Mouse (Mus musculus): ENCODE measurements at regions not wholly inside any gene's neighbourhood (a gene's known extent, or its start where the extent isn't known, plus 50 kb on each side); places are given as distances from the start of the nearest gene placed in this dataset.
A peak's percentile ranks its signal among the peaks of the same experiment; 100 is the strongest.

DNA sequence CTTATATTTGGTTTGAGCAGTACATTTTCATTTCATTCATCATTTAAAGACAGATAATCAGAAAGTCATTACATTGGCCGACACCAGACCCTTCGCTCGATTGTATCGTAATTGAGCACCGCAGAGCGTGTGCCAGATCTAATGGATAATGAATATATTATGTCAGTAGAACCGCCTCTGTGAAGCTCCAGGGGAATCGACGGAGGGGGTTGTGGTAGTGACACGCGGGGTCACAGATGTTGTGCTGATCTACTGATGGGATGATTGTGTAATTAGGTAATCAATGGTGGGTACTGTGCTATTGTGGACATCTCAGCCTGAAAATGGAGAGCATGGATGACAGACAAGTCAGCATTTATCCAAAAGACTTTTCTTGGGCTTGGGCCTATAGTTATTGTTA is 414.3 kb upstream of the Tenm2 start:
- DNase-seq (ENCODE audit: low spot score) = no peak

DNA sequence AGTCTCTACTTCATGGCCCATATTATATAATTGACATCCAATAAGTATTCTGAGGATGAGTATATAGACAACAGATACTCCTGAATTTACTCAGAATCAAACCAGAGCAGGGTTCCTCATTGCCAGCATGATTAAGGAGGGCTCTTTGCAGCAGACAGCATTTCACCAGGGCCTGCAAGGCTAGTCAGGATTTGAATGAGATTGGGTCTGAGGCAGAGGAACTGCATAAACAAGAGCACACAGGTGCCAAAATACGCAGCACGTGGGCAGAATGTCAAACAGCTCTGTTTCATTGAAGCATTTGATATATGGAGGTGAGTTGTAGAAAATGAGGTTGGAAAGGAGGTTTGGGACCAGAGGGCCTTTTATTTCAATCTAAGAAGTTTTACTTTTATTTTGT is 387.5 kb upstream of the Tenm2 start:
- DNase-seq (ENCODE audit: low spot score) = no peak

DNA sequence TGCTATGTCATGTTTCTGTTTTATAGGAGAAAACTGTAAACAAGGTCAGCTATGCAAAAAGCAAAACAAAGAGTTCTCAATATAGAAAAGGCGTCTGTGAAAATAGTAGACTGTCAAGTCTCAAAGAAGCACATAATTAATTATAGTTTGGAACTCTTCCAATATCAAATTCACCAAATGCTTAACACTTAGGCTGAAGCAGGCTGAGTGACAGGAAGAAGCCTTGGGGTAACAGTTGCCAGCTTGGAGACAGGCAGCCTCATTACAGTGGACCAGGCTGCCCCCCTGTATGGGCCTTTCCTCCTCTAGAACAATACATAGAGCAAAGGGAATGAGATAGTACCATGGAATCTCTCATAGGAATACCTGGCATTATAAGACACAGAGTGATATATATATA is 364.8 kb upstream of the Tenm2 start:
- no peak for DNase-seq (ENCODE audit: low spot score)

DNA sequence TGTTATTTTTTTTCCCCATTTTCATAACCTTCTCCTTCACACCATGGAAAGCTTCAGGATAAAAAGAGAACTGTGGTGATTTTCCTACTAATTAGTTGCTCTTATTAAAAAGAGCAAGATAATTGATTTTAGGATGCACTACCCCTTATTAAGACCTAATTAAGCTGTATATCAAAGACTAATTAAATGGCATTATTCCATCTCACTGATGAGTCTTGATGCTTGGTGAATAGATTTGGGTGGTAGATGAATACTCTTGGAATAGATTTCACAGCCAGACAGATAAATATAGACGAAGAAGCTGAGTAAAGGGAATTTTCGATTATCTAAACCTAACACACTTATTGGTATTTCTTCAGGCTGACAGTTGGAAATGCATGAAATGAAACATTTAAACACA is 346.5 kb upstream of the Tenm2 start:
- no peak for DNase-seq (ENCODE audit: low spot score)

DNA sequence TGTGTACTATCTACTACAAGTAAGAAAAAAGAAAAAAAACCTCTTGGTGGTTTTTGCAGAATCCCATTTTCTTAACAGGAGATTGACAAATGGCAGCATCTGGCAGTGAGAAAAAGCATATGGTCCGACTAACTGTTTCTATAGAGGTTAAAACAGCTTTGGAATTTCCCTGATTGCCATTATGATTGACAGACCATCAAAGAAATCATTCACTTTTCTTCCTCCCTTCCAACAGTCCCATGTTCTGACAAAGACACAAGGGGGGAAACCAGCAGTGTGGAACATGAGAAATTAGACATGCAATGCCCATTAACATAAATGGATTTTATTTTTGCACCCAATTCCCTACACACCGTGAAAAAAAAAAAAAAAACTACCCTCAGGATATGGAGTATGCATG is 297.9 kb upstream of the Tenm2 start:
- DNase-seq (ENCODE audit: low spot score) = no peak

DNA sequence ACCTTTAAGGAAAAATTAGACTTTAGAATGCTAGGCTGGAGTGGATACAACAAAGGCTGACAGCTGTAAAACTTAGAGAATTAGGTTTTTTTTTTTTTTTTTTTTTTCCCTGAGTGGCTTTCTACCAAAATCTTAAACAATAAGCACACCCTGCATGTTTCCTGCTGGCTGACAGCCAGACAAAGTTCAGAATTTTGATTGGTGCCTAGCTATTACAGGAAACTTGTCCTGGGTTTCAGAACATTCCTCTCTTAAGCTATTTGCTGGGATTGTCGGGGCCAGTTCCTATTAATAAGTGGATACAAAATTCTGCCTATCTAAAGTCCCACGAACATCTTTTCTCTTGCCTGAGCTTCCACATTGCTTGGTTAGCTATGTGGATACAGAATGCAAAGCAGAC is 296.7 kb upstream of the Tenm2 start:
- peak; percentile 10 for DNase-seq (ENCODE audit: low spot score)

DNA sequence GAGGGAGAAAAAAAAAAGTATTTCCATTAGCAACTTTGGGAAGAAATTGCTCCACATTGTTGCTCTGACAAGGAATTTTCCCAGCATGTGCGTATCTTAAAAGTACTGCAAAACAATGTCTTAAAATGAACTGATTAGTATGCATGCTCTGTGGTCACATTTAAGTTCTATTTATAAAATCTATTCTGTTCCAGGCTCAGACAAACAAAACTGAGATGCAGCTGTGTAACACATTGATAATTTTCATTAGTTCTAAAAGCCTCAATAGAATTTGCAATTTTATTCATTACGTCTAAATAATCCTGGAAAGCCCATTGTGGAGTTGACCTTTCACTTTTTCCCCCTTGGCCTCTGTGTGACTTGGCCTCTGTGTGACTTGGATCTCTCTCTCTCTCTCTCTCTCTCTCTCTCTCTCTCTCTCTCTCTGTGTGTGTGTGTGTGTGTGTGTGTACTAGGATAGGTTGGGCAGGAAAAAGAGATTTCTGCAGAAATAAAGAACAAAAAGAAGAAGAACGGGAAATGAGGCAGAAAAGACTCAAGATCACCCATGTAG is 262.8 kb upstream of the Tenm2 start:
- no peak for DNase-seq (ENCODE audit: low spot score)

DNA sequence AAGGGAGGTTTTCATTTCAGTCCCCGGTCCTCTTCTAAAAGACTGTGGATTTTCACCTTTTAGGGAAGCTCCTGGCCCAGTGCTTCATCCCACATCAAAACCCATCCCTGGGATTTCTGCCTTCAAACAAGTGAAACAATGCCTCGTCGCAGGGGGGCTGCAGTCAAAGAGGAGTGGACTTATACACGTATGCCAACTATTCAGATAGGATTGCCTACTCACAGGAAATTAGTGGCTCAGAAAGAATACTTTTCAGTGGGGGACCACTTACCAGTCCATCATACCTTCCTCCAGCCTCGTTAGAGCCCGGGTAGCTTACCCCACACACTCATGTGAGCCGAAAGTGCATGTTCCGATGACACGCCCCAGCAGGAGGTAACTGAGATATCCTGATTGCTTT is 262.1 kb upstream of the Tenm2 start:
- no peak for DNase-seq (ENCODE audit: low spot score)

DNA sequence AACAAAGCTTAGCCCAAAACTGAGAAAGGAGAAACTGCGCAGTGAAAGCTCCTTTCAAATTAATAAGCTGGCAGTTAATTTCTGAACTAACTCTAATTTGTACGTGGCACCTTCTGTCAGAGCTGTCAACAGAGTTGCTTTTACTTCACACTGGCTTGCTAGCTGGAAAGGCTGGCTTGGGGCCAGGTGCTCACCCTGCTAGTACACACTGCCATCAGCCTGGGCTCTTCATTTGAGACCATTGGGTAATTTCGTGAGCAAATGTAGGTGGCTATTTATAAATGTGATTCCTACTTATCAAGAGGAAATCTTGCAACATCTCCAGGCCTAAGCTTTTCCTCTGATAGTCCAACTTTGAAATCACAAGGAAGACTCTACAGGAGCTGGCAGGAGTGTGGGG is 244.5 kb upstream of the Tenm2 start:
- no peak for DNase-seq (ENCODE audit: low spot score)

DNA sequence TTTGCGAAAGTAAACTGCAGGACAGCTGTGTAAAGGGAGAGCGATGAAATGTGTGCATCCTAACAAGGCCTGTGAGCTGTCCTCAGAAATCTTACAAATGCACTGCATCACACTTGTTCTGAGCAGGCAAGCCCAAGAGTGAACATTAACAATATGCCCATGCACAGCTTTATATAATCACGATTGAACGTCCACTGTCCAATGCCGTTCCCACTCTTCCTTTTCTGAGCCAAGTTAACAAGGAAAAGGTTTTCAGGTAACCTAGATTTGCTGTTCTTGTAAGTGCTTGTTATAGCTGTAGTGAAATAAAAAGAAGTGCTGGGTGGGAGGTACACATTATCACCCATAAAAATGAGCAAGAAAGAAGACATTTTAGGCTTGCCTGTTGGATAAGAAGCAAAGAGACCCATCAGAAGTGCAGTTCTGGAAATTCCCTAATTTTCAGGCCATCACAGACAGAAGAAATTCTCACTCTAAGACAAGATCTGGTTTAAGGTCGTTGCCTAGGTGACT is 243.3 kb upstream of the Tenm2 start:
- no peak for DNase-seq (ENCODE audit: low spot score)

DNA sequence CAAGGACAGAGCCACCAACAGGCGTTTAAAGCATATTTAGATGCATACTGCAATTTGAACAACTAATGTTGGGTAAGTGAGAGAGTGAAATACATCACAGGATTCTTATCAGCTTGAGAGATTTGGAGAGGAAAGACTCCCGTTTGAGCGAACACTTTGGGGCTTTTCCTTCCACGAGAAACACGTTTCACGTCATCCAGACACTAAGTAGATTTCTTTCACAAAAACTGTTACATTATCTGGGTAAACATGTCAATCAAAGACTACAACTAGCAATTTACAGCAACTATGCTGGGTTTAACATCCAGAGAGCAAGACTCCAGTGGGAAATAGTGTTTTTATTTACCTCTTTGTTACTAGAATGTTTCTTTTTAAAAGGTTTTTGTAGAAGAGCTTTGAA is 238.3 kb upstream of the Tenm2 start:
- DNase-seq (ENCODE audit: low spot score) = no peak

DNA sequence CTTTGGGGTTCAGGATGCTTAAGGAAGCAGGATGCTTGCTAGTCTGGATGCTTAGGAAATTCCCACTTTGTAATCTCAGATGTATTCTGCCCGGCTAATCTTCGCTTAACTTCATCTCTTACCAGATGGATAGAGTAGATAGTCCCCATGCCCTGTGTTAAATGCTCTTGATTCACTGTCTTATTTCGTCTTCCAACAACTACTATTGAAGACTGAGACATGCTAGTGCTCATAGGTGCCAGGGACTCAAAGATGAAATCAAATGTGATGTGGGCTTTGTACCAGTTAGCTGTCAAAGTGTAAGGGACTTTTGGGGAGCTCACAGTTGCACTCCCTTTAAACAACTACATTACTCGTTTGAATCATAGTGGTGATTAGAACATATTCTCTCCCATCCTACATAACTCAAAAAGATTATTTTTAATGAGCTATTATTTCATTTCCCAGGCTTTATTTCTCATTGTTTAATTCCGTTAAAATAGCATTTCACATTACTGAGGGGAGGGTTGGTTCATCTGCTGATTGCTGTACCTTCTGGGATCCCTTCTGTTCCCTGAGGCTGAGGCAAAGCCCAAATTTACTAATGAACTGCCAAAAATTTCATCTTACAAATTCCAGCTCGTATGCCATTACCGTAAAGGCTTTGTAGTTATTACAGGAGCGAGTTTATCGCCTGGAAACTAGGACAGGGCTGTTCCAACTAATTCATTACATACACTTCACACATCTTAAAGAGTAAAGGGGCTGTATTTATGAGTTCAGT is 228.1 kb upstream of the Tenm2 start:
- no peak for DNase-seq (ENCODE audit: low spot score)

DNA sequence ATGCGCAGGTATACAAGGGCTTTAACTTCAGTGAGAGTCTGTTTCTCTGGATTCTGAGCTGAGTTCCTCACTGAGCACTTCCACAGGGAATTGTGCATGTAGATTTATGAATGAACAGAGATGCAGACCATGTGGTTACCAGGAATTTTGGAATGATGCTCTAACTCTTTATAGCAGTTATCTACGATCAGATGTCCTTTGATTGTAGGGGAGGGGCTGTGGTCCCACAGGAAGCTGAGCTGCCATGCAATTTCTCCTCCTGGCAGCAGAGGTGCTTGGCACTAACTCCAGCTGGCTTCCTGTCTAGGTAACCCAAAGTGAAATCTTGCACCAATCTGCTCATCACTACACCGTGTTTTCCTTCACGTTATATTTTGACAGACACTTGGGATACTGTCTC is 226.6 kb upstream of the Tenm2 start:
- DNase-seq (ENCODE audit: low spot score) = no peak

DNA sequence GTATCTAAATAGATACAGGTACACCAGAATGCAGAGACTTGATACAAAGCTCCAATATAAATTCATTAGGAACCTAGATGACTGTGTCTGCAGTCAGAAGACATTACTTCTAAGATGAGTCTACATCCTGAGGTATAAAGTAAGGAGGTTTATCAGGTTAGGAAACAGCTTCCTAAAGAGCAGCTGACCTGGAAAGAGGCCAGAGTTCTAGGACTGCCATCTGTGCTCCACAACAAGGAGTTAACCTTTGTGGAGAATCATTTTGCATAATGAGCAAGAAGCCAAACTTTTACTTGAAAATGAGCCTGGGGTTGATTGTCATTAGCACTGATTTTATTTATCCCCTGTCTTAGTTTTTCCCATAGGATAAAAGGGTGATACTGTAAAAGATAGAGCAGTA is 211.6 kb upstream of the Tenm2 start:
- no peak for DNase-seq (ENCODE audit: low spot score)

DNA sequence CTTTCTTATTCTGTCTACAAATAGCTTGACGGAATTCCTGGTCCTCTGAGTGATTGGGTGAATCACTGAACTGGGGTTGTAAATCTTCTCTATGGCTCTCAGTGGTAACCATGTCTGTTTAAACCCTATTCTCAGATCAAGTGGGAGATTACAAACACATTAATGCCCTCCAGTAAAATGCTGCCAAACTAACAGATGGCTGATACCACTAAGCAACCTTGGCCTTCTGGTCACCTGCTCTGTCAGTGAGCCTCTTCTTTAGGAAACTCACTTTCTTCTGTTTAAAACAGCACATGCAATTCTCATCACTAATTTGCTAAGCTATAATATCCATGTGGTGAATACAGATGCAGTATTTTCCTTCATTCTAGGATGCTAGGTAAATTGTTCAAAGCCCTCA is 210.9 kb upstream of the Tenm2 start:
- no peak for DNase-seq (ENCODE audit: low spot score)

DNA sequence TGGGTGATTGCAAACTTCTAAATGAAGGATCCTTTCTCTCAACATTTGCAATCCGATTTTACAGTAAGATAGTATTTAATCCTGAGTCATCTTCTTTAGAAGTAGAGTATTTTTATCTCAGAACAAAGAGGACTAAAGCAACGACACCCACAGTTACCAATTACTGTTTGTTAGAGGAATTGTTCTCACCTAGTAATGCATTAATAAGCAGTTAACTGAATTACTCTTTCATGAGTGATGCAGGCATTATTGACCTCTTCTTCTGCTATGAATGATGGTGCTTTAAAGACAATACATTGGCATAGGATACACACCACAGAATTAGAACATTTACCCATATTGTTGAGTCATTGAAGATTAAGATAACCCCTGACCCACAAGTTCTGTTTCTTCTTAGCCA is 207.0 kb upstream of the Tenm2 start:
- no peak for DNase-seq (ENCODE audit: low spot score)

DNA sequence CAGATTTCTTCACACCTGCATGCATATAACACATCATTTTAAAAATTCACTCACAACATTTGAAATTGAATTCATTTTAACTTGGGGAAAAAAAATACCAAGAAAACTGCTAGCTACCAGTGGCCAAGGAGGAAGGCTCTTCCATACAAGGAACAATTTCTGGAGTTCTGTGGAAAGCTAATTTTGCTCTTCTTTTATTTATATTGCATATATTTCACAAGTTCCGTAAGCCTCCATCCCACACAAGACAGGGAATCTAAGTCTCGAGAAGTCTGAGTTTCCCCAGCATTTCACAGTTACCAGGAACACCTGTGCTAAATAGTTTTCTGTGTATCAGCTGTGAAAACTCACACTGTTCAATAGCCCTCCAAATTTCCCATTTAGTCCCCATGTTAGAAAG is 198.8 kb upstream of the Tenm2 start:
- DNase-seq (ENCODE audit: low spot score) = no peak

DNA sequence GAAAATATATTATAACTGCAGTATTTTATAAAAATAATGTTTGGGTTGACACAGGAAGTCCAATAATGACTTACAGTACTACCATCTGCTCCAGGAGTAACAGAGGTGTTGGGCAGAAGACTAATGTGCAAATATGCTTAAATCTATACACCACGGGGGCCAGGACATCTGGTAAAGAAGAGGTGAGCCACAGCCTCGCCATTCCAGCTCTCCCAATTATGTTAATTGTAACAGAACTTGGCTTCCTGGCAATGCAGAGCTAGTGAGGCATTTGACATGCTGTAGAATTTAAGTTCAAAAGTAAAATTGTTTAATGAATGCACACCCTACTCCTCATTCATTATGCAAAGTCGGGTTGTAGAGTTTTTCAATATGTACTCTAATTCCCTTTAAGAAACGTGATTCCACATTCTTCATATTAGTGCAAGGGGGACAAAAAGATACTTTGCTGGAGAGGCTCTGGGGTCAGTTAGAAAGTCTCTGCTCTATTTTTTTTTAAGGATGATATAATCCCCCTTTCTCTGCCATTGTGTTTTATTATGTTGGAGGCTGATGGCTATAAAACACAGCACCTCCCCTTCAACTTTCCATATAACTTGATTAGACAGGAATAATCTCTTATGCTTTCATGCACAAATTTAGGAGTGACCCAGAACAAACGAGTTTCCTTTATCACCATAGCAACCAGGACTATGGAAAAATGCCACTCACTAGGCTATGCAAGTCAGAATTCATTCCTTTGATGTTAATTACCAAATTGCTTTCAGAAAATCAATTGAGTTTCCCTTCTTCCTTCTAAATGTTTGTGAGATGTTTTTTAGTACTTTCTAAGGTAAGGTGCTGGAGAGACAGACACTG is 188.8 kb upstream of the Tenm2 start:
- no peak for DNase-seq (ENCODE audit: low spot score)

DNA sequence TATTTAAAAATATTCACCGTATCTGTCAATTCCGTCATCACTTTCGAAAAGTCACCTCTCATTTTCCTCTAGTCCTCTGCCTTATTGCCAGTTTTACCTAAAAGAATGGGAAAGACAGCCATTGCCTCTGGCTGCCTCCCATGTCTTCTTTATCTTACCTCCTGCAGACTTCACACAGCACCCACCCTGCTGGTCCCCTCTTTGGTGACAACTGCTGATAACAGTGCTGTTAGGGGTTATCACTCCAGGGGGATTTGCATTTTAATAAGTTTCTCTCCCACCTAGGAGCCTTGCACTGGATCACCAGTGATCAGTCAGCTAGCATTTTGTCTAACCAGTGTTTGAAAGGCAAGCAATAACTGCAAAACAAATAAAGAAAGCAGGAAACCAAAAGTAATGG is 177.1 kb upstream of the Tenm2 start:
- no peak for DNase-seq (ENCODE audit: low spot score)

DNA sequence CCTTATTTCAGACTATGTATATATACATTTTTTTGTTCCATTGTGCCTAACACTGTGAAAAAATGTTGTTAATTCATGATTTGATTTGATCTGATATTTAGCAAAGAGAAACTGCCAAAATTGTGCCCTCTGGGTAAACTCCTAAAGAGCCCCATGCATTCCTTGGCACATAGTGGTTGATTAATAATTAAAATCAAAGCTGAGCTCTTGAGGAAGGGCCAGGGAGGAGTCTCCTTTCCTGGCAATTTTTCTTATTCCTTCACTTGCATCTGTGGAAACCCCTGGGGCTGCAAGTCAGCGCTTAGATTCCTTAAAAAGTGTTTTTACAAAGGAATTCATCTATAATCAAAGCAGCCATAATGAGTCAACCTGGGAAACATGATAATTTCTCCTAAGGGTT is 132.2 kb upstream of the Tenm2 start:
- no peak for DNase-seq (ENCODE audit: low spot score)

DNA sequence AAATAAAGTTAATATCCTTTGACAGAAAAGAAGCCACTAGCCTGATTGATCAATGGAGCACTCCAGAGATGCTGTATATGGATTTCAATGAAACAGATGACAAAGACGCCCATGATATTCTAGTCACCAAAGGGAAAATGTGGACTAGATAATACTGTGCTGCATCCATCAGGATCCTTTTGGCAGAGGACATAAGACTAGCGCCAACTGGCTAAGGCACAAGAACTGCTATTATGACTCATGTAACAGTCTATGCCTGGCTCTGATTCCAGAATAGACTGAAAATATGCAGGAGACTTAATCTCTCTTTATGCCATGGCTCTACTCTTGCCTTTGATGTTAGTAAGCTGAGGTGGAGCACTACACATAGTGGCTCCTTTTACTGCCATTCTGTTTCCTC is 128.7 kb upstream of the Tenm2 start:
- peak; percentile 3 for DNase-seq (ENCODE audit: low spot score)

DNA sequence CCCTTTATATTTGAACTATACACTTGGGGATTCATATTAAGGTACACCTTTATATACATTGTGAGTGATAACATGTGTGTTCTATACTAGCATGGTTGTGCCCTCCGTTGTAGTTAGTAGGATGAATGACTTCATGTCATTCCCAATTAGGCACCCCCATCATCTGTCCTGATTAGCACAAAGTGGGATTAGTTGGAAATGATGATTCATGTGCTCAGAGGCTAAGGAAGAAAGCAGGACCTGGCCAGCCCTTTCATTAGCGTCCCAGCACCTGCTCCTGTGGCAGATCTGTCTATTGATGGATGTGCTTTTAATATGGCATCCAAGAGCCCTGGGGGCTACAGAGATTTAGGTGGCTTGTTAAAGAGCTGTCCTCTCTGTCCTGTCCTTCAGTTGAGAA is 119.3 kb upstream of the Tenm2 start:
- no peak for DNase-seq (ENCODE audit: low spot score)

DNA sequence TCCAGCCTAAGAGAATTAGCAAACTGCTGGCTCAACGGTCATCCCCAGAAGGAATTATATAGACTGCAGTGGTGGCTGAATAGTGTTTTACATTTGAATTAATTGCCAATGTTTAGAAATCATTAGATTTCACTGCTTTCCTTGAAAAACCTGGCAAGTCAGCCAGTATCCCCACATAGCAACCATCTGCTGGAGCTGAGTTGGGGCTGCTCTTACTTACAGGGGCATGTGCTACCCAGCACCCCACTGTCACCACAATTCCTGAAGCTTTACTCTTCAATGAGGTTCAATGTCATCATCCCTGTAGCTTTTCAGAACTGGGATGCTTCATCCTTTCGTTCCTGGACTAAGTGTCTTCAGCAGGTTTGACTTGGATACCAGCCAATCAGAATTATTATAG is 73.9 kb upstream of the Tenm2 start:
- DNase-seq (ENCODE audit: low spot score) = no peak

Measured in lung, postnatal 25 days (tissue).